Mouse (Mus musculus) common myeloid progenitor, adult 5-6 weeks (primary cell): ENCODE results near the gene Pdk1. TPM values are rescaled to one million over a fixed set of nuclear protein-coding genes. Genes with fewer than 3 reads are reported as not detected.

Experiments used
- ATAC-seq: replicated peaks from 2 replicates; pipeline ENCODE4 v1.8.0; 2016; ENCODE audit warnings: low read depth, mild to moderate bottlenecking, moderate TSS enrichment, inconsistent platforms; ENCODE audit not compliant: poor library complexity, severe bottlenecking
- total RNA-seq: library from RNA; stranded (forward); fragments of 200-1000, 187-1606 nt; gene quantifications from 2 replicates; pipeline ENCODE4 v1.2.3, GENCODE M21; 2017

The Pdk1 gene
- total RNA-seq, 1 experiment from 2014 or later: 72.0 TPM

- no peak for ATAC-seq
Observed at GRCm38 (mm10) chr2:71934046-71934445, 61.0 kb downstream of the Pdk1 start.

- ATAC-seq: no peak
Observed at GRCm38 (mm10) chr2:71936711-71937110, 63.7 kb downstream of the Pdk1 start.

- ATAC-seq: no peak
Observed at GRCm38 (mm10) chr2:71937649-71938308, 64.8 kb downstream of the Pdk1 start.

- ATAC-seq: no peak
Observed at GRCm38 (mm10) chr2:71938716-71939393, 65.8 kb downstream of the Pdk1 start.

- ATAC-seq: no peak
Observed at GRCm38 (mm10) chr2:71941005-71941720, 68.1 kb downstream of the Pdk1 start.

- no peak for ATAC-seq
Observed at GRCm38 (mm10) chr2:71941721-71942087, 68.7 kb downstream of the Pdk1 start.

- ATAC-seq: no peak
Observed at GRCm38 (mm10) chr2:71951212-71951611, 78.2 kb downstream of the Pdk1 start.

Other genes with a start within 250 kb of the Pdk1 start
- 66.4 and 70.6 TPM in 2 replicates for gene Itga6, start 127.6 kb upstream of the Pdk1 start, total RNA-seq
- 0.34 and 0.64 TPM in 2 replicates for gene Rapgef4, start 108.0 kb downstream of the Pdk1 start, total RNA-seq